Mouse (Mus musculus): ENCODE data around the gene Mpv17l2. TPM values are rescaled to one million over a fixed set of nuclear protein-coding genes. Genes with fewer than 3 reads are reported as not detected.

Gene Mpv17l2
- polyA plus RNA-seq, 1 experiment, result 86.8 TPM

GRCm38 (mm10) chr8:70744806-70745205, 15.9 kb downstream of the Mpv17l2 start:
- Histone ChIP-seq H3K4me3 (ENCODE audit: insufficient read depth, poor library complexity, severe bottlenecking) (no peak overlapping the region), H3K79me3 (ENCODE audit: low read depth) (no peaks in the 10 kb centered on the region), H3K27me3 (ENCODE audit: control insufficient read depth, insufficient read depth, insufficient read length) (peaks cover 48% of the 10 kb centered on the region), H3K79me2 (ENCODE audit: control insufficient read depth, insufficient read depth) (no peaks in the 10 kb centered on the region), H3K36me3 (ENCODE audit: control insufficient read depth, insufficient read depth) (no peaks in the 10 kb centered on the region), H3ac (ENCODE audit: control insufficient read depth, insufficient read length, low read depth) (no peak overlapping the region)
- TF ChIP-seq MAX (IDR thresholded peaks at IDR 0.05) (no peak), CTCF (IDR thresholded peaks at IDR 0.05; ENCODE audit: control insufficient read depth, insufficient read depth, insufficient read length) (no peak), USF1 (IDR thresholded peaks at IDR 0.05; ENCODE audit: low read depth) (no peak), CEBPB (IDR thresholded peaks at IDR 0.05; ENCODE audit: low read depth) (no peak), MYOD1 (IDR thresholded peaks at IDR 0.05; ENCODE audit: control insufficient read depth, insufficient read length, low read depth) (no peak), FOSL1 (IDR thresholded peaks at IDR 0.05; ENCODE audit: insufficient read depth, low read length, poor library complexity, severe bottlenecking) (no peak), MYOG (IDR thresholded peaks at IDR 0.05; ENCODE audit: control insufficient read depth, extremely low read depth, insufficient read length) (no peak)

GRCm38 (mm10) chr8:70743656-70744590, 16.8 kb downstream of the Mpv17l2 start:
- TF ChIP-seq FOSL1 (IDR thresholded peaks at IDR 0.05; ENCODE audit: insufficient read depth, low read length, poor library complexity, severe bottlenecking) (no peak), USF1 (IDR thresholded peaks at IDR 0.05; ENCODE audit: low read depth) (peak; percentile 62), MYOG (IDR thresholded peaks at IDR 0.05; ENCODE audit: control insufficient read depth, extremely low read depth, insufficient read length) (no peak)
- H3K4me3 ChIP-seq (ENCODE audit: insufficient read depth, poor library complexity, severe bottlenecking), result no peak overlapping the region

GRCm38 (mm10) chr8:70742981-70743655, 17.6 kb downstream of the Mpv17l2 start:
- H3ac ChIP-seq (ENCODE audit: control insufficient read depth, insufficient read length, low read depth), result no peak overlapping the region
- H3K79me2 ChIP-seq (ENCODE audit: control insufficient read depth, insufficient read depth), result no peaks in the 10 kb centered on the region
- no peak for TF ChIP-seq CEBPB (IDR thresholded peaks at IDR 0.05; ENCODE audit: low read depth)
- no peak for TF ChIP-seq MYOG (IDR thresholded peaks at IDR 0.05; ENCODE audit: control insufficient read depth, extremely low read depth, insufficient read length)
- TF ChIP-seq MYOD1 (IDR thresholded peaks at IDR 0.05; ENCODE audit: control insufficient read depth, insufficient read length, low read depth), result no peak
- no peak for TF ChIP-seq MAX (IDR thresholded peaks at IDR 0.05)
- TF ChIP-seq CTCF (IDR thresholded peaks at IDR 0.05; ENCODE audit: control insufficient read depth, insufficient read depth, insufficient read length), result no peak
- no peaks in the 10 kb centered on the region for H3K79me3 ChIP-seq (ENCODE audit: low read depth)
- H3K4me3 ChIP-seq (ENCODE audit: insufficient read depth, poor library complexity, severe bottlenecking), result no peak overlapping the region
- H3K36me3 ChIP-seq (ENCODE audit: control insufficient read depth, insufficient read depth), result no peaks in the 10 kb centered on the region
- peaks cover 47% of the 10 kb centered on the region for H3K27me3 ChIP-seq (ENCODE audit: control insufficient read depth, insufficient read depth, insufficient read length)

More at GRCm38 (mm10) chr8:70743656-70744590, 16.8 kb downstream of the Mpv17l2 start:
- Histone ChIP-seq H3ac (ENCODE audit: control insufficient read depth, insufficient read length, low read depth) (no peak overlapping the region), H3K36me3 (ENCODE audit: control insufficient read depth, insufficient read depth) (no peaks in the 10 kb centered on the region), H3K79me2 (ENCODE audit: control insufficient read depth, insufficient read depth) (no peaks in the 10 kb centered on the region), H3K27me3 (ENCODE audit: control insufficient read depth, insufficient read depth, insufficient read length) (peaks cover 45% of the 10 kb centered on the region), H3K79me3 (ENCODE audit: low read depth) (no peaks in the 10 kb centered on the region)

GRCm38 (mm10) chr8:70742176-70742575, 18.6 kb downstream of the Mpv17l2 start:
- peaks cover 43% of the 10 kb centered on the region for H3K27me3 ChIP-seq (ENCODE audit: control insufficient read depth, insufficient read depth, insufficient read length)
- no peak overlapping the region for H3ac ChIP-seq (ENCODE audit: control insufficient read depth, insufficient read length, low read depth)
- H3K79me2 ChIP-seq (ENCODE audit: control insufficient read depth, insufficient read depth), result no peaks in the 10 kb centered on the region
- no peaks in the 10 kb centered on the region for H3K36me3 ChIP-seq (ENCODE audit: control insufficient read depth, insufficient read depth)
- H3K79me3 ChIP-seq (ENCODE audit: low read depth), result no peaks in the 10 kb centered on the region
- H3K4me3 ChIP-seq (ENCODE audit: insufficient read depth, poor library complexity, severe bottlenecking), result no peak overlapping the region
- TF ChIP-seq CTCF (IDR thresholded peaks at IDR 0.05; ENCODE audit: control insufficient read depth, insufficient read depth, insufficient read length), result no peak
- TF ChIP-seq FOSL1 (IDR thresholded peaks at IDR 0.05; ENCODE audit: insufficient read depth, low read length, poor library complexity, severe bottlenecking), result no peak
- no peak for TF ChIP-seq MAX (IDR thresholded peaks at IDR 0.05)
- no peak for TF ChIP-seq CEBPB (IDR thresholded peaks at IDR 0.05; ENCODE audit: low read depth)
- no peak for TF ChIP-seq MYOG (IDR thresholded peaks at IDR 0.05; ENCODE audit: control insufficient read depth, extremely low read depth, insufficient read length)
- TF ChIP-seq USF1 (IDR thresholded peaks at IDR 0.05; ENCODE audit: low read depth), result no peak
- no peak for TF ChIP-seq MYOD1 (IDR thresholded peaks at IDR 0.05; ENCODE audit: control insufficient read depth, insufficient read length, low read depth)

- Histone ChIP-seq H3ac (ENCODE audit: control insufficient read depth, insufficient read length, low read depth) (no peak overlapping the region), H3K79me2 (ENCODE audit: control insufficient read depth, insufficient read depth) (no peaks in the 10 kb centered on the region), H3K36me3 (ENCODE audit: control insufficient read depth, insufficient read depth) (no peaks in the 10 kb centered on the region), H3K79me3 (ENCODE audit: low read depth) (no peaks in the 10 kb centered on the region), H3K27me3 (ENCODE audit: control insufficient read depth, insufficient read depth, insufficient read length) (peaks cover 41% of the 10 kb centered on the region), H3K4me3 (ENCODE audit: insufficient read depth, poor library complexity, severe bottlenecking) (no peak overlapping the region)
- no peak for TF ChIP-seq USF1 (IDR thresholded peaks at IDR 0.05; ENCODE audit: low read depth)
- no peak for TF ChIP-seq CTCF (IDR thresholded peaks at IDR 0.05; ENCODE audit: control insufficient read depth, insufficient read depth, insufficient read length)
- no peak for TF ChIP-seq CEBPB (IDR thresholded peaks at IDR 0.05; ENCODE audit: low read depth)
- no peak for TF ChIP-seq FOSL1 (IDR thresholded peaks at IDR 0.05; ENCODE audit: insufficient read depth, low read length, poor library complexity, severe bottlenecking)
- TF ChIP-seq MYOG (IDR thresholded peaks at IDR 0.05; ENCODE audit: control insufficient read depth, extremely low read depth, insufficient read length), result no peak
Observed at GRCm38 (mm10) chr8:70741661-70742060, 19.1 kb downstream of the Mpv17l2 start.

Measured in C2C12 (cell line).